Mouse (Mus musculus) left cerebral cortex, postnatal 36 days (tissue): ENCODE data around the gene Rasgef1b. TPM values are rescaled to one million over a fixed set of nuclear protein-coding genes. Genes with fewer than 3 reads are reported as not detected.

Source experiments
- DNase-seq, 2 experiments: peaks; one replicate each; pipeline ENCODE4 v3.0.0; 2021 to 2022; ENCODE audit warnings: low spot score in 2 of 2, mixed read lengths in 1 of 2
- intact Hi-C: fragments of 180-260 bp; cut with DNase I; formaldehyde crosslinking; loops from one replicate; pipeline ENCODE4 v1.15.1; 2025
- total RNA-seq, 2 experiments: library from RNA; stranded (reverse); gene quantifications; 2 replicates each; pipeline ENCODE4 v1.2.3; 2021

Rasgef1b gene
- total RNA-seq, 2 experiments from 2014 or later = 85.1 to 90.1 TPM

DNA sequence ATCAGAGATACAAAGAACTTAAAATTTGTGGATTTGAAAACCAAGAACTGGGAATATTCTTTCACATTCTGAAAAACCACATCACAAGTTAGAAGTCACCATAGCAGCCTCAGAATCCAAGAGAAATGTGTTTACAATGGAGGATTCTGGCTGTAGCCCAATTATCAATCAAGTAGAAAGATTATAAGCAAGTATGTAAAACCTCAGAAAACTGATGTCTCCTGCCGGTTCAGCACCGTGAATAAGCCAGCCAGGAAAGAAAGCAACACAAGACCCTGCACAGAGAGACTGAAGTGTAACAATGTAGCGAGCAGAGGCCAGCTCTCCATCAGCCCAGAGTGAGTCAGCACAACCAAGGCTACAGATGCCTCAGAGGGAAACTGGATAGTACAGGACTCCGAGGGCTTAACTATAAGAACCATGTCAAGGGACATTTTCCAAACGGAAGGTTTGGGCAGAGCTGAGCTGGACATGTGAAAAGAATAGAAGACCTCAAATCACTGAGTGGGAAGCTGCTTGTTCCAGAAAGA is 111.5 kb downstream of the Rasgef1b start:
- DNase-seq = no peak
- intact Hi-C loops = no loop called here

DNA sequence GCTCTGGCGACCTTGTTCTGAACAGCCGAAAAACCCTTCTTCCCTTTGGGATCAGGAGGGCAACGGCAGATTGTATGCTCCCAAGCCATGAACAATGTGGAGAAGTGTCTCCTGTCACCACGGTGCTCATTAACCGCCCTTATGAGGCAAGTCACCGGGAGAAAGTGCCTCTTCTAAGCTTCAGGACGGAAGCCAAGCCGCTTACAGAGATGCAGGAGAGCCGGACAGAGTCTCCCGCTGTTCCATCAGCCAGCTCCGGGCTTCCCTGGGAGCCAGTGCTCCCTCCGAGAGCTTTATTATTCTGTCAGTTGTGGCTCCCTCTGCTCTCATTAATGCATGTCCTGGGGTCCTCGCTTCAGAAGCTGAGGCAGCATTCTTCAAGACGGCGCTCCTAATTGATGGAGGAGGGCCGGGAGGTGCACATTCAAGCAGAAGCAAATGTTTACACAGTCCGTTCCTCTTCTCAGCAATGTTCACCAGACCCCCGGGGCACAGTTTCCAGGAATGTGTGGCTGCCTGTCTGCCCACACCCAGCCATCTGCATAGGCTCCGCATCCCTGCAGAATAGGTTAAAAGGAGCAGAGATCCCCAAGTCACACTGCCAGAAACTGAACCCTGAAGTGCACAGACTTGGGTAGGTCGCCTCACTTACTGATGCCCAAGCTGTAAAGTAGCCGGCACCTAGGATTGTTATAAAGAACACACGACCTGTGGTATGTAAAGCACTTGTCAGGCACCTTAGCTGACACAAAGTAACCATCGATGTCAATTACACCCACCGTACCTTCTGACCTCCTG is 115.3 kb downstream of the Rasgef1b start:
- DNase-seq = peak in 1 of 2 experiments; percentile 24
- intact Hi-C loops = no loop called here

- DNase-seq = no peak
- intact Hi-C loops = loop anchor here (10.0 kb wide), 1 partner anchor 287 kb away; no protein-coding TSS in a partner anchor
Observed at GRCm38 (mm10) chr5:99607602-99608001, 121.3 kb downstream of the Rasgef1b start.

DNA sequence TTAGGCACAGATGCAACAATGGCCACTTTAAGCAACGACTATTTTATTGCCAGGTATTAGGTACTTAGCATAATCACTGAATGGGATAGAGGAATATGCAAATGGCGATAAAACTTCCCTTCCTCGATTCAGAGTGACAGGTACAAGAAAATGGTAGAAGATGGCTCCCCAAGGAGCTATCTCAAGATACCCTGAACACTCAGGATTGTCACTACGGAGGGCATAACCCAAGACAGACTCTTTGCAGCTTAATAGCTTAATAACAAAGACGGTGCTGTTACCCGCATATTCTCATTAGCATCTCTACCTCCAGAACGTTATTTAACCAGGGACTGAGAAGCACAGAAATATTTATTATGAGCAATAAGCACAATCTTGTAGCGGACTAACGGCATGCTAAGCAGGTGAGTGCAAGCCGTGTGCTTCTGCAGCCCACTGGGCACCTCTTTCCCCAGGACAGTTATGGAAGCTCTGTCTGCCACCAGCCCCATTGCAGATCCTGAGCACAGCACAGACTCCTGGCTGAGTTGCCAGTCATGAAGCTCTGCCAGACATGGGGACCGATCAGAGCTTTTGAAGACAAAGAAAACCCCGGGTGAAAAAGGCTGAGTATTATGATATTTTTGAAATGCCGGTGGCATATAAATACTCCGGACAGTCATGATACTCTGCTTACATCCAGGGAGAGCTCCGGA is 122.6 kb downstream of the Rasgef1b start:
- intact Hi-C loops = loop anchor here (10.0 kb wide), 1 partner anchor 288 kb away; no protein-coding TSS in a partner anchor
- DNase-seq = no peak

GRCm38 (mm10) chr5:99602244-99603023 is 126.4 kb downstream of the Rasgef1b start:
- DNase-seq = no peak
- intact Hi-C loops = loop anchor here (10.0 kb wide), 1 partner anchor 292 kb away; no protein-coding TSS in a partner anchor

GRCm38 (mm10) chr5:99599376-99599775 is 129.5 kb downstream of the Rasgef1b start:
- no peak for DNase-seq
- intact Hi-C loops = no loop called here

DNA sequence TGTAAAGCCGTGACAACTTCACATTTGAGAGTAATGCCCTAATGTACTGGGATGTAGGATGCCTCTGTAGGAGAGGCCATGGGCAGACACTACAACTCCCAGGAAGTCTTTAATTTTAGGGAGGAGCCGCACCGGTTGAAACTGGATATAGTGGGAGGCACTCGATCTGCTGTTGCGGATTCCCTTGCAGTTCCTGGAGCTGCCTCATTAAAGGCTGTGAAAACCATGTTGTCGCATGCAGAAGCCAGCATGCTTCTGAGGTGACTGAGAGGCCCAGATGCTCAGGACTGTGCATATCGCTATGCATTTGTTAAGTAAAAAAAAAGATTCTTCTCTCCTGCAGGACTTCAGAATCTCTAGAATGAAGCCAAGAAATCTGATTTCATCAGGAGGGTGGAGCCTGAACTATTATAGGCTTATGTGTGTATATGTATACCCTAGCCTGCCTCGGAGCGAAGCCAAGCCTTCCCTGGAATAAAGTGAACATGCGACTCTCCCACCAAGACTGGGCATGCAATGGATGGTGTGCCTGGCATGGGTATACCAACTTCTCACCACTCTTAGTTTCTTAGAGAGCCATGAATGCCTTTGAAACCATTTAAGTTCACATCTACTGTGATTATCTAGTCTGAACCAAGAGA is 130.3 kb downstream of the Rasgef1b start:
- intact Hi-C loops = no loop called here
- no peak for DNase-seq

GRCm38 (mm10) chr5:99597701-99598100 is 131.2 kb downstream of the Rasgef1b start:
- intact Hi-C loops = no loop called here
- no peak for DNase-seq

- no peak for DNase-seq
- intact Hi-C loops = no loop called here
Observed at GRCm38 (mm10) chr5:99591348-99591747, 137.5 kb downstream of the Rasgef1b start.

GRCm38 (mm10) chr5:99590539-99590938 is 138.3 kb downstream of the Rasgef1b start:
- intact Hi-C loops = no loop called here
- DNase-seq = no peak

DNA sequence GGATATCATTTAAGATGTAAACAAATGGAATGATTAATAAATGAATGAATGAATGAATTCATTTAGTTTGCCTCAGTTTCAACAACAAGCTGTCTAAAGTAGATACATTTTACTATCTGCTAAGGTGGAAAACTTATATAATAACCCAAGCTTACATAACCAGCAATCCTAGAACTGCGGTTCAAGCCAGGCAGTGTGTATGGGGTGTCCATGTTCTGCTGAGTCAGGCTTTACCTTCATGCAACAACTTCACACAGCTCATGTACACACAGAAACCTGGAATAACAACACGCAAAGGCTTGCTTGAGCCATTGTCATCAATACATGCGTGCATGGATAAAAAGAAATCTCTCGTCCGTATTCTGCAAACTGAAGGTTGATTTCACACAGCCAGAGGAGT is 140.9 kb downstream of the Rasgef1b start:
- DNase-seq = no peak
- intact Hi-C loops = no loop called here

- intact Hi-C loops = no loop called here
- DNase-seq = no peak
Observed at GRCm38 (mm10) chr5:99587589-99587988, 141.3 kb downstream of the Rasgef1b start.

- DNase-seq = no peak
- intact Hi-C loops = no loop called here
Observed at GRCm38 (mm10) chr5:99586287-99586686, 142.6 kb downstream of the Rasgef1b start.

GRCm38 (mm10) chr5:99585166-99585898 is 143.5 kb downstream of the Rasgef1b start:
- intact Hi-C loops = no loop called here

DNA sequence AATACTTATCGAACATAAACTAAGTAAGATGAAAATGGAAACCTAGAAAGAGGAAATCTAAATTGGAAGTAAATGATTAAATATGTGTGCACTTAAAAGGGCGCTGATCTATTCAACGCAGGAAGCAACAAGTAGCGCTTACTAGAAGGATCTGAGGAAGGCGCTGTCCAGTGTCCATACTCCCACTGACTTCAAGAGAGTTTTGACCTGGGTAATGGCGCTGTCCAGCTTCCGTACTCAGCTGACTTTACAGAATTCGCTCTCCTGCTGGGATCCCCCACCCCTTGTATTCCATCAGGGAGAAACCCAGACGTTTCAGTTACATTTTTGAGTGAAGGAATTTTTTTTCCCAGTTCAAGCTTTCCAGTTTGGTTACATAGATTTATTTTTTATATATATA is 144.6 kb downstream of the Rasgef1b start:
- intact Hi-C loops = no loop called here
- no peak for DNase-seq

More at GRCm38 (mm10) chr5:99585166-99585898, 143.5 kb downstream of the Rasgef1b start:
- no peak for DNase-seq

- DNase-seq = no peak
- intact Hi-C loops = no loop called here
Observed at GRCm38 (mm10) chr5:99582055-99582454, 146.8 kb downstream of the Rasgef1b start.

GRCm38 (mm10) chr5:99578692-99579091 is 150.2 kb downstream of the Rasgef1b start:
- DNase-seq = no peak
- intact Hi-C loops = loop anchor here (1.0 kb wide), 1 partner anchor 329 kb away; no protein-coding TSS in a partner anchor

GRCm38 (mm10) chr5:99575897-99576296 is 153.0 kb downstream of the Rasgef1b start:
- intact Hi-C loops = no loop called here

More at GRCm38 (mm10) chr5:99575897-99576296, 153.0 kb downstream of the Rasgef1b start:
- no peak for DNase-seq
